Mouse (Mus musculus) megakaryocyte, adult 5-6 weeks (primary cell): ENCODE measurements around the gene Gpc4. TPM values are rescaled to one million over a fixed set of nuclear protein-coding genes. Genes with fewer than 3 reads are reported as not detected.

Experiments used
- ATAC-seq: 2 replicates; pipeline ENCODE4 v1.8.0; 2016; ENCODE audit warnings: mild to moderate bottlenecking, inconsistent platforms; ENCODE audit not compliant: poor library complexity, severe bottlenecking
- total RNA-seq, 2 experiments: library from RNA; stranded (forward) in 1 of 2; stranded (reverse) in 1 of 2; fragments of 153-499, 151-499 nt in 1 of 2; fragments of 221-1000, 200-1000 nt in 1 of 2; gene quantifications; 2 replicates each; pipeline versions ENCODE4 v1.2.3 to v1.2.4; 2015 to 2017

Gene Gpc4
- total RNA-seq, 2 experiments from 2014 or later = 0.40 to 1.9 TPM

GRCm38 (mm10) chrX:52050941-52051340, 114.1 kb downstream of the Gpc4 start:
- no peak for ATAC-seq

DNA sequence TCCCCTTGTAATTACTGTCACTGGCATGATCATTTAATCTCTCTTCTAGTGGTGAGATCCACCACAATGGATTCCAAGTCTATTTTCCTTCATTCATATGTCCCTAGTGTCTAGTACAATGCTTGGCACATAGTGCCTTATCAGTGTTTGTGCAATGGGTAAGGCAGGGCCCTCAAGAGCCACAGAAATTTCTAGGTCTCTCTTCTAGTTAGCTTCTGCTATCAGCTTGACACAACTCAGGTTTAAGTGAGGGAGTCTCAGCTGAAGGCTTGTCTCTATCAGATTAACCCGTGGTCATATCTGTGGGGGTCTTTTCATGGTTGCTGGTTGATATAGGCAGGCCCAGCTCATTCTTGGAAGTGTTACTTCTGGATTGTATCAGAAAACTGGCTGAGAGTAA, 125.2 kb downstream of the Gpc4 start:
- no peak for ATAC-seq

DNA sequence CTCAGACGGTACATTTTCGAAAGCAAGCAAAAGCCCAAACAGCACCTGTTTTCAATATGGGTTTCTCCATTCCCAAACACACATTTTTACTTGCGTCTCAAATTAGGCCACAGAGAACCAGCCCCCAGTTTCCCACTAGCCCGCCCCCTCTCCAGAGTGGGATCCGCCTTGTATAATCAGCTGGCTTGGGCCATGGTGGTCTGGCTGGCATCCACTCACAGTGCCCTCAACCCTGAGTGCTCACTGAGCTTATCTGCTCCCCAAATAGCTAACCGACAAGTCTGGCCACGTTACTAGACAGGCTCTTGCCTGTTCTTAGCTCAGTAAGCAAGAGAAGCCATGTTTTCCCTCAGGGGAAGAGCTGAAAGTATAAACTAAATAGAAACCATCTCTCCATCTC, 134.9 kb downstream of the Gpc4 start:
- ATAC-seq = no peak

DNA sequence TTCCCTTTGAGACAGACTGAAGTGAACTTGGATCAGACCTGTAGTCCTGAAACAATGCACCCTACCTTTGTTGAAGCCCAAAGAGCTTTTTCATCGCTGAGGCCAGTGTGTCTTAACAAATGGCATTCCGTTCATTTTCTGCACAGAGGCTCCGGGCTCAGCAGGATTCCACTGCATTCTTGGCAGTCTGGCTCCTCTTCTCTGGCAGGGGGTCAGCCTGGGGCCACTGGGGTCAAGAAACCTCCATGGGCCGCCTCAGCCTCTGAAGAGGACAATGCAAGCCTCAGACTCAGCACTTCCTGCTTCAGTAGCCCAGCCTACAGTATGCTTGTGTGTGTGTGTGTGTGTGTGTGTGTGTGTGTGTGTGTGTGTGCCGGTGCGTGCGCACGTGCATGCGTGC, 147.4 kb downstream of the Gpc4 start:
- ATAC-seq = no peak

Other genes with a start within 250 kb of the Gpc4 start
- not detected in 2 replicates for gene 1700080O16Rik, start 192.5 kb downstream of the Gpc4 start, total RNA-seq (2015)
- gene 1700080O16Rik, start 192.5 kb downstream of the Gpc4 start, total RNA-seq (2017) = not detected in 2 replicates